Mouse (Mus musculus): ENCODE measurements around the gene Lonp2.

Lonp2 gene

GRCm38 (mm10) chr8:86713407-86714188 lies 89.8 kb downstream of the Lonp2 start:
- no peak for DNase-seq (ENCODE audit: low spot score in 2 of 2)

- no peak for DNase-seq (ENCODE audit: low spot score in 2 of 2)
Observed at GRCm38 (mm10) chr8:86718332-86718994, 94.6 kb downstream of the Lonp2 start.

- no peak for DNase-seq (ENCODE audit: low spot score in 2 of 2)
Observed at GRCm38 (mm10) chr8:86719368-86719767, 95.5 kb downstream of the Lonp2 start.

GRCm38 (mm10) chr8:86720756-86721459 lies 97.1 kb downstream of the Lonp2 start:
- DNase-seq (ENCODE audit: low spot score in 2 of 2) = no peak

GRCm38 (mm10) chr8:86721490-86721889 lies 97.6 kb downstream of the Lonp2 start:
- DNase-seq (ENCODE audit: low spot score in 2 of 2) = no peak

GRCm38 (mm10) chr8:86726959-86727358 lies 103.1 kb downstream of the Lonp2 start:
- no peak for DNase-seq (ENCODE audit: low spot score in 2 of 2)

GRCm38 (mm10) chr8:86728224-86728950 lies 104.5 kb downstream of the Lonp2 start:
- no peak for DNase-seq (ENCODE audit: low spot score in 2 of 2)

GRCm38 (mm10) chr8:86730303-86730702 lies 106.5 kb downstream of the Lonp2 start:
- no peak for DNase-seq (ENCODE audit: low spot score in 2 of 2)

GRCm38 (mm10) chr8:86730860-86731259 lies 107.0 kb downstream of the Lonp2 start:
- no peak for DNase-seq (ENCODE audit: low spot score in 2 of 2)

GRCm38 (mm10) chr8:86734171-86734570 lies 110.3 kb downstream of the Lonp2 start:
- DNase-seq (ENCODE audit: low spot score in 2 of 2) = no peak

GRCm38 (mm10) chr8:86734954-86735353 lies 111.1 kb downstream of the Lonp2 start:
- no peak for DNase-seq (ENCODE audit: low spot score in 2 of 2)

- no peak for DNase-seq (ENCODE audit: low spot score in 2 of 2)
Observed at GRCm38 (mm10) chr8:86735446-86736111, 111.7 kb downstream of the Lonp2 start.

- DNase-seq (ENCODE audit: low spot score in 2 of 2) = no peak
Observed at GRCm38 (mm10) chr8:86740899-86741298, 117.1 kb downstream of the Lonp2 start.

GRCm38 (mm10) chr8:86741627-86742026 lies 117.8 kb downstream of the Lonp2 start:
- no peak for DNase-seq (ENCODE audit: low spot score in 2 of 2)

GRCm38 (mm10) chr8:86742605-86743345 lies 118.9 kb downstream of the Lonp2 start:
- no peak for DNase-seq (ENCODE audit: low spot score in 2 of 2)

- no peak for DNase-seq (ENCODE audit: low spot score in 2 of 2)
Observed at GRCm38 (mm10) chr8:86744313-86745220, 120.7 kb downstream of the Lonp2 start.

GRCm38 (mm10) chr8:86745221-86745934 lies 121.5 kb downstream of the Lonp2 start, which contains the start of the genes Gm10638 and Siah1a:
Gene Gm10638 (plus strand): TSS chr8:86745699.
Gene Siah1a (minus strand): TSS chr8:86745934.
- peak; percentile 43 to 47 for DNase-seq (ENCODE audit: low spot score in 2 of 2)

- DNase-seq (ENCODE audit: low spot score in 2 of 2) = peak; percentile 93 to 96
Observed at GRCm38 (mm10) chr8:86745935-86746441, 122.1 kb downstream of the Lonp2 start.

- no peak for DNase-seq (ENCODE audit: low spot score in 2 of 2)
Observed at GRCm38 (mm10) chr8:86746511-86746910, 122.7 kb downstream of the Lonp2 start.
